Mouse (Mus musculus): ENCODE results near the gene Epor.

Gene Epor

DNA sequence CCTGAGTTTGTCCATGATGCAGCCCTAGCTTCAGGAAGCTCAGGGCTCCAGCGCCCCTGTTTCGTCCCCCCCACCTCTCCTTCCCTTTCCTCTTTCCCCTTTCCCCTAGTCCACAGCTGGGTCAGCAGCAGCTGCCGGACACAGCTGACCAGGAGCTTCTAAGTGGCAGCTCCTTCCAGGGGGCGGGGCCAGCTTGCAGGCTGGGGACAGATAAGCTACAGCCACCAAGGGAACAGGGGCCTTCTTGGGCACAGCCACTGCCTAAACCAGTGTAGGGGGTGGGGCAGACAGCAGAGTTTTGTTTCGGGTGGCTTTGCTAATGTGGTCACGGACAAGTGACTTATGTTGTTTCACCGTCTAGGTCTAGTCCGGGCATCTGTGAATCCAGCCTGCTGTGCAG, at the start of gene Epor:
TSS of gene Epor (minus strand) at position 90 of the 400 bp plus-strand sequence.
- DNase-seq: no peak

DNA sequence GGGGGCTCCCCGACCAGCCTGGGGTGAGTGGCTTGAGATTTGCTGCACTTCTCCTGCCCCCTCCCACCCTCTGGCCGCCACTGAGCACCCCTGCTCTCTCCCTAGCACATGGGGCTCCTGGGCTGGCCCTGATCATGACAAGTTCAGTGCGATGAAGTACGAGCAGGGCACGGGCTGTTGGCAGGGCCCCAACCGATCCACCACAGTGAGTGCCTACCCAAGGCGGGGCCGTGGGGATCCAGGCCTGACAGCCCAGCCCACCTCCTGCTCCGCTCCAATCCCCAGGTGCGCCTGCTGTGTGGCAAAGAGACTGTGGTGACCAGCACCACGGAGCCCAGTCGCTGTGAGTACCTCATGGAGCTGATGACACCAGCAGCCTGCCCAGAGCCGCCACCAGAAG, 49.4 kb upstream of the Epor start:
- no peak for DNase-seq

DNA sequence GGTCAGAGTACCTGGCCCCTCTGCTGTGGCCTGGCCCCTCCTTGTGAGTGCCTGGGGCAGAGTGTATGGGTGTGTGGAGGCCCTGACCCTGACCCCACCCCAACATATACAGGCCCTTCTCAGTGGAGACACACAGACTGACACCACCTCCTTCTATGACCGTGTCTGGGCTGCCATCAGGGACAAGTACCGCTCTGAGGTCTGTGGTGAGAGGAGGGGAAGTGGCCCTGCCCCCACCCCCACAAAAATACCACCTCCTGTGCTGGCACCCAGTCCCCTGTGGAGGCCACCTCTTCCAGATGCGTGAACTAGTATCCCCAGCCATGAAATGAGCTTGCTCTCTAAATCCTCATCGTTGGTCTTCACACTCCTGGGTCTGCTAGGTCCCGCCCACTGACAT, 47.7 kb upstream of the Epor start:
- DNase-seq: no peak

DNA sequence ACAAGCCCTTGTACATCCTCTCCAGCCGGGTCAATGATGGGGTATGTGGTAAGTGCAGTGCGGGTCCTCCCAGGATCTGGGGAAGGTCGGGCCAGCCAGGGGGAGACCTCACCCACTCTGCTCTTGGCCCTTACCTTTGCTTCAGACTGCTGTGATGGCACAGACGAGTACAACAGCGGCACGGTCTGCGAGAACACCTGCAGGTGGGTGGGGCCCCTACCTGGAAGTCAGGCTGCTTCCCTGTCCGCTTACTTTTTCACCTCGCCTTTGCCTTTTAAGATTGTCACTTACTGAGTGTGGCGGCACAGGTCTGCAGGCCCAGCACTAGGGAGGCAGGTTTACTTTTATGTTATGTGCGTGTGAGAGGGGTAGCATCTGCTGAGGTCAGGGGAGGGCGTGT, 41.2 kb upstream of the Epor start:
- DNase-seq: no peak

DNA sequence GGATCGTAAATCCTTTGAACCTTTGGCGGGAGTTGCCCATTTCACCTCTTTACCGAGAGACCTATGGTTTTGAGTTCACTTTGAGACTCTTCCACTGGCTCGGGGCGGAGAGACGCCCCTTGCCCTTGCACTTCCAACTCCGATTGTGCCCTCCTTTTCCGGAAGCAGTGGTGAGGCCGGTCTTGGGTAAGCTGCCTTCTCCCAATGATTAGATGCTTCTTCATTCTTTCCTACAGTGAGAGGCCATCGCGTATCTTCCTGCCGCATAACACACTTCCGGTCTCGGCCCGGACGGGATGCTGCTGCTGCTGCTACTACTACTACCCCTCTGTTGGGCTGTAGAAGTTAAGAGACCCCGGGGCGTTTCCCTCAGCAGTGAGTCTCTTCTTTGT, 39.9 kb upstream of the Epor start:
- DNase-seq: peak; percentile 65

DNA sequence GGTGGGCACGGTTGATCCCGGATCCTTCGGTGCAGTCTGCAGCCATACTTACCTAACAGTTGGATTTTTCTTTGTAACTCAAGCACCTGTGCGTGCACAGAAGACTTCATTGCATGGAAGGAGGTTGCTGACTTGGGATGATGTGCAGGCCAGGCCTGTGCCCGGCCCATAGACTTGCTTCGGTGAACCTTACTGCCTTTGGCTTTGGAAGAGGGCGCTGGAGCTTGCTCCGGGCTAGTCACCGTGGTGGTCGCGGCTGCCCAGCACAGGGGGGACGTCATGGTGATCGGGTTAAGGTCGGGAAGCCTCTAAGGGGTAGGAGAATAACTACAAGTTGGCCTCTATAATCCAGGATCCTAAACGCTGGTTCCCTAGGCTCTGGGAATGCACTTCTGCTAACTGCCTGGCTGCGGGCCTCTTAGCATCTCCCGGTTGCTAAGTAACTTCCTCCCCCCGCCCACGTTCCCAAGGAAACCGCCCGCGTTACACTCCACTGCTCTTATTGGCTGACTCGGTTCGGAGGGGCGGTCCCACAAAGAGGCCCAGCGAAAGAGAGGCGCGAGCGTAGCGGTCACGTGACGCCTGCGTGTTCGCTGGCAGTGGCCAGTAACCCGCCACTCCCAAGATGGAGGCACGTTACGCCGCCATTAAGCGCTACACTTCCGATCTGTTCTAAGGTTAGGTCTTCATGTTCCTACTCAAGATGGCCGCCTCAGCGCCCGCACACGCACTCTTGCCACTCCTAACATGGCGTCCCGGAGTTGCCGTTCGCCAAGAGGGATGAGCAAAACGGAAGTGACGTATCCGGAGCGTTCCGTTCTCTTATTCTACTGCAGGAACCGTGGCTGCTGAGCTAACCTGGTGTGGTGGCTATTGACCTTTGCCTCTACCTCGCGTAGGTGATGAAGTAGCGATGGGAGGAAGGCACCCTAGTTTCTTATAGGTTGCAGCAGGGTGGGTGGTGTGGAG, 39.2 kb upstream of the Epor start, which contains the start of the genes Ccdc151 and Prkcsh:
TSS of gene Ccdc151 (minus strand) at position 441 of the 969 bp plus-strand sequence.
TSS of gene Prkcsh (plus strand) at position 613 of the 969 bp plus-strand sequence.
- peak; percentile 99 for DNase-seq

DNA sequence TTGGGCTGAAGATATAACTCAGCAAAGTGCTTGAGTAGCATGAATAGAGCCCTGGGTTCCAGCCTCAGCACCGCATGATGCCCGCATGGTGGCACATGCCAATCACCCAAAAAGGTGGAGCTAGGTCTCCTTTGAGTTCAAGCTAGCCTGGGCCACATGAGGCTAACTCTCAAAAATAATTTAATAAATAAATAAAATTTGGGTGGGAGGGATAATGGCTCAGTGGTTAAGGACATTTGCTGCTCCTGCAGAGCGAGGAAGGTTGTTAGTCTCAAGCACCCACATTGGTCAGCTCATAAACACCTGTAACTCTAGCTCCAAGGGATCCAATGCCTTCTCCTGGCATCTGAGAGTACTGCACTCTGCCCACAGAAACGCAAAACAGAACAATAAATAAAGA, 38.3 kb upstream of the Epor start:
- no peak for DNase-seq

DNA sequence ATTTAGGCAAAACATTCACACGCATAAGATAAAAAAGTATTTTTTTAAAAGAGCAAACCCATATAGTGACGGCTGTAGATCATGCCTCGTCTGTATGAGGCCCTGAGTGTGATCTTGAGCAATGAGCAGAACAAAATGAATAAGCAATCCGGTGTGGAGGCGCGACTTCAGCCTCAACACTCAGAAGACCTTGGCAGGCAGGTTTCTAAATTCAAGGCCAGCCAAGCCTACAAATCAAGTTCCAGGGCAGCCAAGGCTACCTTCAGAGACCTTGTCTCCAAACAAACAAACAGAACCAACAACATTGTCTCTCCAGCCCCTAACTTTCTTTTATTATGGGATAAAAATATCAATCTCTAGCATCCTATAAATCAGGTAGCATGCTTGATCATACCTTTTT, 37.0 kb upstream of the Epor start:
- no peak for DNase-seq

DNA sequence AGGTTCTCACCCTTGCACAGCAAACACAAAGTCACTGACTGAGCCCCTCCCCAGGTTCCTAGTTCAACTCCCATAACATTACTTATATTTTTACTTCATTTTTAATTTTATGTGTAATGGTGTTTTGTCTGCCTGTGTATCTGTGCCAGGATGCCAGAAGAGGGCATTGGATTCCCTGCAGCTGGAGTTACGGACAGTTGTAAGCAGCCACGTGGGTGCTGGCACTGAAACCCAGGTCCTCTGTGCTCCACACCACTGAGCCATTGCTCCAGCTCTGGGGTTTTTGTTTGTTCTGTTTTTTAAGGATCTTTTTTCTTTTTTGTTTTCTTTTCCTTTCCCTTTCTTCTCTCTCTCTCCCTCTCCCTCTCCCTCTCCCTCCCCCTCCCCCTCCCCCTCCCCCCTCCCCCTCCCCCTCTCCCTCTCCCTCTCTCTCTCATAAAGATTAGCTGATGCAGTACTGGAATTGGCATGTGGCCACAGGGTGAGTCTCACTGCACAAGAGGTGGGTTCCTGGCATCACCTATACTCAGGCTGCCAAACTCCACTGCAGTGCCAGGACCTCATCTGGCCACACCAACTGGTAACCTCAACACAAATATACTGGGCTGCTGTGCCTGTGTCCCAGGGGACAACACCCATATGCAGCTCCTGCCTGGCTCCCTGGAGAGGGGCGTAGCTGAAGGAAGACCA, 33.0 kb upstream of the Epor start:
- no peak for DNase-seq

DNA sequence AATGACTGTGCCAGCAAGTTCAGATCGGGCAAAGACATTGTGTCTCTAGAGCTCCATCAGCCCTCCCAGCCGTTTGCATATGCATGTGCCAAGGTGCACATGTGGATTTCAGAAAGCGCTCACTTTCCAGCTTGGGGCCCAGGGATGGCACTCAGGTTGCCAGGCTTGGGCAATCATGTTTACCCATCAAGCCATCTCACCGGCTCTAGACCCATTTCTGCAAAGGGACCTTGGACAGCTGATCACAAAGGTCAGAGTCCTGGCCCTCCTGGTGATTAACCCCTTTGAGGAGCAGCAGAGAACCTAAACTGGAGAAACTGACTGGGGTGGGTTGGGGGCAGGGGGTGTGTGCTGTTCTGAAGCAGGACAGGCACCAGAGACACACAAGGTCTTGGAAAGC, 28.9 kb upstream of the Epor start:
- no peak for DNase-seq

DNA sequence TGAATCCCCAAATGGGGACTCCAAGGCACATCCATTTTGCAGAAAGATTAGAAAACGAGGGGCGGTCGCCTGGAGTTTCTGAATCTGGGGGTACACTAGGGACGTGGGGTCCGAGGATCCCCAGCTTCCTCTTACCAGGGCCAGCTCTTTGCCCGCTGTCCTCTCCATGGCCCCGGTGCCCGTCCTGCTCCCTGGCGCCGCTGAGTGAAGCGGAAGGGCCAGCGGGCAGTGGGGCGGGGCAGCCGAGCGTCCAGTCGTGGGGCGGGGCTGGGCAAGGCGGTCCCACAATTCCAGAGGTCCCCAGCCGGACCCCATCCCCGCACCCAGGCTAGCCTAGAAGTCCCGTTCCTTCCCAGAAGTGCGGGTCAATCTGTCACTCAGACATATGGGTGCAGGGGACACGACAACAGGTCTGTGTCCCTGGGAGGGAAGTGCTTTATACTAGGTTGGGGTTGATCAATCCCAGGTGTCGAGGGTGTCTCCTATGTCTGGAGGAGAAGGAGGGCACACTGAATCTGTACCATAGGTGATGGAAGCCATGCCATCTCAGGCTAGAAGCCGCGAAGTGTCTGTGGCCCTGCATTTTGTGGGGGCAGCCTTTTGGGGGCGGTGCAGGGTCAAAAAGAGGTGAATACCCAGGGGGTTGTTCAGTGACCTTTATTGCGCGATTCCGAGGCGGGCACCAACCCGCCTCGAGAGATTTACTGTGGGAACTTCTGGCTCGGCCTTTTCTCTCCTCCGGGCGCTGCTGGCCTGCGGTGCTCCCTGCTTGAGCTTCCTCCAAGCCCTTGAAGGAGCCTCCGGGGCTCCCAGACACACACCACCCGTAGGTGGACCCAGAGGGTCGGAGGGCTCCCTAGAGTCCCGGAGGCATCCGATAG, 26.2 kb upstream of the Epor start, which contains the start of gene Rgl3:
TSS of gene Rgl3 (minus strand) at position 217 of the 881 bp plus-strand sequence.
- no peak for DNase-seq

DNA sequence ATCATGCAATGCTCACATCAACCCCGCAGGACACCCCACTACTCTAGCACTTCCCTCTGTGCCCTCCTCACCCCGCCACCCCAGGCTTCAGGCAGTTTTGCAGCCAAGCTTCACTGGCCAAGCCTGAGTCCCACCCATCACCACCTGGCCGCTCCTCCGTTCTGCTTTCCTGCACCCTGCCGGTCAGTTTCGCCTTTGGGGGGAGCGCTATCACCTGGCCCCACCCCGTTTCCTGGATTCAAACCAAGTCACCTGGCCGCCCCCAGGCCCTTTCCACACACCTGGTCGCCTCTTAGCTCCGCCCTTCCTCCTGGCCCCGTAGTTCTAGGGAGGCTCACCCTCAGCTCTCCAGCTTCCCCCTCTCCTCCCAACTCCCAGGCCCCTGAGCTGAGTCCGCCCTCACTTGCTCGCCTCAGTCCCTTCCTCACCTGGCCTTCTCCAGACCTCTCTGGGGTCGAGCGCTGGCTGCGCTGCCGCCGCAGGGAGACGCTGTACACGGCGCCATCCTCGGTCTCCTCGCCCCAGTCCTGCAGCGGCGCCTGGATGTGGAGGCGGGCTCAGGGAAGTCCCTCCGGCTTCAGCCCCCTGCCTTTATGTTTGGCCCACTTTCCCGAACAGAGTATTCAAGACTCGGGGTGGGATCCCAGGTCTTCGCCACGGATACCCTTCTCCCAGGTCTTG, 25.3 kb upstream of the Epor start:
- peak; percentile 8 for DNase-seq

DNA sequence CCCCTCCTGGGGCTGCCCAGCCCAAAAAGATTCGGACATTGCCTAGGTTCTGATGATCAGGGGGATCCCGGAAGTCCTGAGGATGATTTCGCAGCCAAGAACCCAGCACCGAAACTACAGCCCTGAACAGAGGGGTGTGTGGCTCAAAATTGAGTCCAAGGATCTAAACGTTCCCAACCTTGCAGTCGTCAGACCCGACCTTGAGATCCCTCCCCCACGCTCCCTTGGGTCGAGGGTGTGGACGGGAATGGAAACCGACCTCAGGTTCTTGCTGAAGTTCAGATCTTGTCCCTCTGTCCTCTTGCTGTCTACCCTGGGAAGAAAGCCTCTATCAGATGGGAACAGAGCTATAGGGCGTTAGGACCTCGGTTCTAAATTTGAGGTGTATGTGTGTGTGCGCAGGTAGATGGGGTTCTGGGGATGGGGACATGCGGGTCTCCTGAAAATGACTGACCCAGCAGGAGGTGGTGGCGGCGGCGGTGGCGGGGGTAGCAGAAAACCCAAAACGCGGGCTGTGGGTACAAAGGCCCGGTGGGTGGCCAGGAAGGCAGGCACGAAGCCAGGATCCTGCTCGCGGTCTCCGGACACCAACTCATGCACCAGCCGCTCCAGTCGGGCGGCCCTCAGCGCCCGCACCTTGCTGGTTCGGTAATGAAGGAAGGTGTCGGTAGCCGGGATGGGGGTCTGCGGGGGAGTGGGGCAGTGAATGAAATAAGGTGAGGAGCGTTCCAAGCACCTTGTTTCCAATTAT, 24.5 kb upstream of the Epor start:
- no peak for DNase-seq

DNA sequence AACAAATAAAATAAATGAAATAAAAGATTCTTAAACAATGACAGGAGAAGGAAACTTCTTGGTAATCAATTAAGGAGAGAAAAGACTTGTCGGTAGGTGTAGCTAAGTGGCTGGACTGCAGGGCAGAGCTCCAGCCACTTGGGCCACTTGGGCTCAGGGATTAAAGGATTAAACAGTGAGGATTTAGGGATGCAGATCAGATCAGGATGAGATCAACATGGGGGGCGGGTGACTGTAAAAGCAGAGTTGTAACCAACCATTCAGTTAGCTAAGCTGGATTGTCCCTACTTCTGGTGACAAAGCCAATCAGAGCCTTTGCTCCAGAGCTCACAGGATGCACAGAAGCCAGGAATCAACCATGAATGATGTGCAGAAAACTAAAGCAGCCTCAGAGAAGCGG, 20.6 kb upstream of the Epor start:
- no peak for DNase-seq

DNA sequence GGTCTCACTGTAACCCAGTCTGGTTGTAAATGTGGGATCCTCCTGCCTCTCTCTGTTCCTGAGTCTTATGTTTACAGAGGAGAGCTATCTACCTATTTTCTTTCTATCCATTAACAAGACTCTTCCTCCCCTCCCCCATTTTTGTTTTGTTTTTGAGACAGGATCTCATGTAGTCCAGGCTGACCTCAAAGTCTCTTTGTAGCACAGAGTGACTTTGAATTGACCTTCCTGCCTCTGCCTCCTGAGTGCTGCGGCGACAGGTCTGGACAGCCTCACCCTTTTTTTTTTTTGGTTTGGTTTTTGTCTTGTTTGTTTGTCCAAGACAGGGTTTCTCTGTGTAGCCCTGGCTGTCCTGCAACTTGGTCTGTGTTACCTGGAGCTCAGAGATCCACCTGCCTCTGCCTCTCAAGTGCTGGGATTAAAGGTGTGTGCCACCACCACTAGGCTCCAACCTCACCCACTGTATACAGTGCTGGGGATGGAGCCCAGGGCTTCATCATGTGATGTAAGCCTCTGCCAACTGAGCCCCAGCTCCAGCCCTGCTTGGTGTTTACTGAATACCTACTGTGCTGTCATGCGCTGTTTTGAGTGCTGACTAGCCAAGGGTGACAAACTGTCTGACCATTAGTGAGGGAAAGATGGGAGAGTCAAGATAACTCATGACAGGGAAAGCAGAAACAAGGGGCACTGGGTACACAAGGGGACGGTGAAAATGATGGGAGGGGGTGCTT, 15.3 kb upstream of the Epor start:
- DNase-seq: no peak

DNA sequence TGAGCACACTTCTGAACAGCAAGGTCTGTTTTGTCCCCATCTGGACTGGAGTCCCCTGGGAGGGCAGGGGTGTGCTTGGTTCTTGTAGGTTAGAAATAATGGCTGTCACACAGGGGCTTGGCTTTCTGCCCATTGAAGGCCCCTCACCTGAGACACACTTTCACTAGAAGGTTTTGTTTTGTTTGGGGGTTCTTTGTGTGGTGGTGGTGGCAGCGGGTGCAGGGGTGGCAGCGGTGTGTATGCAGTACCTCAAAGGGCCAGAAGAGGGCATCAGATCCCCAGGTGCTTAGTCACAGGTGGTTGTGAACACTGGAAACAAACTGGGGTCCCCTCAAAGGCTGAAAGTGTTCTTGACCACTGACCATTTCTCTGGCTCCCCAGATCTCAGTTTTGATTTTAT, 14.7 kb upstream of the Epor start:
- peak; percentile 68 for DNase-seq

DNA sequence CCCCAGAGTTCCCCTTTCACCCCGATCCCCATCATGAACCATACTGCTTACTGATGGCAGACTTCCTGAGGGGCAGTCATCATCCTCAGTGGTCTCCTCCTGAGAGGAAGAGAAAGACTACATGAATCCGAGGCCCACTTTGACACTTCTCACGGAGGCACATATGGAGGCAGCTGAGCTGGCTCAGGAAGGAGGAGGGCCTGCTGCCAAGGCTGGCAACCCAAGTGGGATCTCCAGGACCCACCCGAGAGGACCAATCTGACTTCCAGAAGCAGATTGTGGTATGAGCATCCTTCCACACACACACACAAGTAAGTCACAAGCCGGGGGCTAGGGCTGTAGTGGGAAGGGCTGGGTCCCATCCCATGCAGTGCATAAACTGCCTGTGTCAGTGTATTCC, 14.0 kb upstream of the Epor start:
- DNase-seq: no peak

DNA sequence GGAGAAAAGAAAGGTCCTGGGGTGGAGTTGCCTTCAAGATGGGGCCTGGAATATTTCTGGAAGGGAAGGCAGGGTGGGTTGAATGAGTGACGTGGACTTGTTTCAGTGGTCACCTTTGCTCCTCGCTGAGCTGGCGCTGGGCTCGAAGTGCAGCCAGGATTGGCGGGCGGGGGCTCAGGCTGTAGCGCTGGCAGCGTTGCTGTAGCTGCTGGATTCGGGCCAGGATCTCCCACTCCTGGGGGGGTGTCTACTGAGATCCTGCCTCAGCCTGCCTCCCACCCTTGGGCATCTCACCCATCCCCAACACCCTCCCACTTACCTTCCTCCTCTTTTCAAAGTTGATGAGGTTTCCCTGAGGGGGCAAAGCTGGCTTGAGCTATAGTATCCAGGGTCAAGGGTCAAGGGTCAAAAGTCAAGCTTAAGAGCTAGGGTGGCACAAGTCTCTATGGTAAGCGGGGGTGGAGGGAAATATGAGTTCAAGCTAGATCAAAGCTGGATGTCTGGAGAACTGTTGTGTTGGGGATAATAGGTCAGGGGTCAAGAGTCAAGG, 13.4 kb upstream of the Epor start:
- DNase-seq: no peak

DNA sequence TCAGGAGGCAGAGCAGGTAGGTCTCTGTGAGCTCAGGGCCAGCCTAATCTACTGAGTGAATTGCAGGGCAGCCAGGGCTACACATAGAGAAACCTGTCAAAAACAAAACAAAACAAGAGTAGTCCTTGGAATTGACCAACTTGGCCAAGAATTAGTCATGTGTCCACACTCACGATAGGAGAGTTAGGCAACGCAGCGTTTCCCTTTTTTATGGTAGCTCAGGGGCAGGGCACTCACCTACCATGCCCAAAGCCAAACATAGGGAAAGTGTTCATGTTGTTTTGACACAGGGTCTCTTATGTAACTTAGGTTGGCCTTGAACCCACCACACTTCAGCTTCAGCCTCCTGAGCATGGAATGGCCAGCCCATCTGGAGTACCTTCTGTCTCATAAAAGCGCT, 6.0 kb upstream of the Epor start:
- no peak for DNase-seq

DNA sequence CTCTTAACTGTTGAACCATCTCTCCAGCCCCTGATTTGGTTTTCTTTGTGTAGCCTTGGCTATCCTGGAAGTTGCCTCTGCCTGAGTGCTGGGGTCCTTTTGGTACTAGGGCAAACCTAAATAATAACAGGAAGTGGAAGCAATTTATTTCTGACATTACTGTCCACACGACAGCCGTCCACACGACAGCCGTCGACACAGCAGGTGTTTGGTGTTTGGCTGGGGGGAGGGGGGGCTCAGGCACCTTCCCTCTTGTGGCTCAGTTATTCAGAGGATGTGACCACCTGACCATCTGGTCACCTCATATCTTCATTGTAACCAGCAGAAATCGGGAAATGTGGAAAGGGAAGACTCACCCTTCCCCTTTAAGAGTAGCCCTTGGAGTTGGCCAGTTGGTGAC, 5.6 kb upstream of the Epor start:
- no peak for DNase-seq
